Mouse (Mus musculus) cerebellum, adult 18-20 months (tissue): ENCODE data around the gene Tmc5.
A peak's percentile ranks its signal among the peaks of the same experiment; 100 is the strongest.

Experiments
- DNase-seq, 2 experiments: peaks; one replicate each; pipeline ENCODE4 v3.0.0; 2021

Gene Tmc5

DNA sequence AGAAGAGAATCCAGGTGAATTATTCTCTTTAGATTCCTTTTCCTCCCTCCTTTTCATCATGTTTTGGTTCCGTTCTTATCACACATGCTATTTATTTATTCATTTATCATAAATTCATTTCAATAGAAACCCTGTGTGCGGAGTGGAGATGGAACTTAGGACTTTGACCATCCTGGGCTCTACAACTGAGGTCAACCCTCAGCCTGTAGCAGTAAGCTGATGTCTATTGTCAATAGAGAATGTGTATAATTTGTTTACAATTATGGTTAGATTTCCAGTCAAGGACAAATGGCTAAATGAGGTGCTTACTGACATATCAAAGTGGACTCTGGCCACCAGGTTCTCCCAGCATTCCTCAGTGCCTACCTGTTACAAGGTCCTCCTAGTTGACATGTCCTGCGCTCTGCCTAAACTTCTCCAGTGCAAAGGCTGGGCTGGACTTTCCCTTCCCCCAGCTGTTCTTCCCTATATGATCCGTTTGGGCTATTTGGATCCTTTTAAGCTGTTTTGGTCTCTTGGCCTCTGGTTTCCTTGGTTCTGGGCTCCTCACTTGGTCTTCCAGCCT is 14.2 kb downstream of the Tmc5 start:
- no peak for DNase-seq

DNA sequence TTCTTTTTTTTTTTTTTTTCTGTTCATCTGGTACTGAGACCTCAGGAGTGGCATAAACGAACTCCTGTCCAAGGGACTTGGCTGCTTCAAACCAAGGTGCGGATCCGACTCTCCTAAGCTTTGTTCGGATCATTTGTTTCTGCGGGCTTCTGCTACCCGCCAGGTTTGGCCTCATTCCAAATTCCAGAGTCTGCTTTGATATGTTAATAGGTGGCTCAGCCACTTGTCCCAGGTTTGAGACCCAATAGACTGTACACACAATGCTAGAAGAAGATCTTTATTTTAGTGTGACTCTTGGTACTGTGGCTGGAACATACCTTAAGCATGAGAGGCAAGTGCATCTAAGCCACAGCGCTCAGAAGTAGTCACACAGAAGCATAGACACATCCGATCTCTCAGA is 14.8 kb downstream of the Tmc5 start:
- no peak for DNase-seq

DNA sequence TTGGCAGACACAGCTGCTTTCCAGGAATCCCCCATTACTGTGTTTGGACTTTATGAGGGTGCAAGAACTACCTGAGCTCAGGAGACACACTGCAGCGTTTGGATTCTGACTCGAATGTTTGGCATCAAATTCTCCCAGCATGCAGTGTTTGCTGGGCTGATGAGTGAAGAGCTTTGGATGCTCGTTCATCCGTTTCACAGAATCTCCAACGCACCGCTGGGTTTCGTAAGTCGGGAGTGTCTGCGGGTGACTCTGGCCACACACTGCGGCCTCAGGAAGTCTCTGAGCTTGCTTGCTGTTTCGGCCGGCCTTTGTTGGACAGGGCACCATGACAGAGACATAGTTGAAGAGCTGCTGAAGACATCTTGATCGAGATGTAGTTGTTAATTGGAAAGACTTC is 17.0 kb downstream of the Tmc5 start:
- DNase-seq = no peak

DNA sequence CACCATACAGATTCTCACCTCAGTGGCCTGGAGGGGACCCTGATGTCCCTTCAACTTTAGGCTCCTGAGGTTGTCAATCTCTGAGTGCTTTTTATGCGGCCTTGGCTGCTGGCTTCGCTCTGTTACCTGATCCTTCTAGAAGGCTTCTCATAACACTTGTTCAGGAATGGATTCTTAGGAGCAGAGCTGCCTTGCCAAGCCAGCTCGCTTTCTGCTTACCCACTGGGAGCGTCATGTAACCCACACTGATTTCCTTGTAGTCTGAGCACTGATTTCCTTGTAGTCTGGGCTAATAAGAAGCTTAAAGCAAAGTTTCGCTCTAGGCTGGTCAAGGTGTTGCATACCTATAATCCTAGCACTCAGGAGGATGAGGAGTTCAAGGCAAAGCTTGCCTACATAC is 21.0 kb downstream of the Tmc5 start:
- no peak for DNase-seq

DNA sequence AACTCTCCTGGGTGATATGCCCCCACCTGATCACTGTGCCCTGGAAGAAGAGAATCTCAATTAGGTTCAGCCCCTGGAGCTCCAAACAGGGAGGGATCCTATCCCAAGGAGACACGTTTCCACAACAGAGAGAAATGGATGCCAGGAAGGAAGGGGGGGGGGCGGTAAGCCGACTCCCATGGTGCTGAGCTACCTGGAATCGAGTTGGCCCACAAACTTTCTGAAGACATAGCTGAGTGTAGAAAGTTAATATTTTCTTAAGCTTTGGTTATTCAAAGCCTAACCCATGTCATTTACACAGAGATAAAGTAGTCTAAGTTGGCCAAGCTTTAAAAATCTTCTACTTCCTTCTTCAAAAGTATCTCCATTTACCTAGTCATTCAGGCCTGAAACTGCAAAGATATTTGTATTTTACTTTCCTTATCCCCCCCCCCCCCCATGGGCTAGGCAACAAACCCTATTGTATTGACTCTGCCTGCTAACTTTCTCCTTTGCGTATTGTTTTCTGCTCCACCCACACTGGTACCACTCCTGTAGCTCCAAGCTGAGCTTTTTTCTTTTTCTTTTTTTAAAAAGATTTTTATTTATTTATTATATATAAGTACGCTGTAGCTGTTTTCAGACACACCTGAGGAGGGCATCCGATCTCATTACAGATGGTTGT is 23.3 kb downstream of the Tmc5 start:
- no peak for DNase-seq

DNA sequence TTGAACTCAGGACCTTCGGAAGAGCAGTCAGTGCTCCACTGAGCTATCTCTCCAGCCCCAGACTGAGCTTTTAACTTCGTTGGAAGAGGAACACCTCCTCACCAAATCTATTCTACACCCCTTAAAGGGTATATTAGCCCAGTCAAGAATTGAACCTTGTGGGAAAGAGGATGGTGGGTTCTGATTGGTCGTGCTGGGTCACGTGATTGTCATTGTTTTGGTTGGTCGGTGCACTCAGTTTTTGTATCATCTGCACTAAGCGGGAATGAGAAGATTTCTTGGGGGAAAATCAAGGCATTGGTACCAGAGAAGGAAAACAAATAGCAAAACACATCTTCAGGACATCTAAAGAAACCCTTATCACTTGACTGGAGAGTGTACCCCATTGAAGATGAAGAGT is 24.0 kb downstream of the Tmc5 start:
- DNase-seq = no peak

DNA sequence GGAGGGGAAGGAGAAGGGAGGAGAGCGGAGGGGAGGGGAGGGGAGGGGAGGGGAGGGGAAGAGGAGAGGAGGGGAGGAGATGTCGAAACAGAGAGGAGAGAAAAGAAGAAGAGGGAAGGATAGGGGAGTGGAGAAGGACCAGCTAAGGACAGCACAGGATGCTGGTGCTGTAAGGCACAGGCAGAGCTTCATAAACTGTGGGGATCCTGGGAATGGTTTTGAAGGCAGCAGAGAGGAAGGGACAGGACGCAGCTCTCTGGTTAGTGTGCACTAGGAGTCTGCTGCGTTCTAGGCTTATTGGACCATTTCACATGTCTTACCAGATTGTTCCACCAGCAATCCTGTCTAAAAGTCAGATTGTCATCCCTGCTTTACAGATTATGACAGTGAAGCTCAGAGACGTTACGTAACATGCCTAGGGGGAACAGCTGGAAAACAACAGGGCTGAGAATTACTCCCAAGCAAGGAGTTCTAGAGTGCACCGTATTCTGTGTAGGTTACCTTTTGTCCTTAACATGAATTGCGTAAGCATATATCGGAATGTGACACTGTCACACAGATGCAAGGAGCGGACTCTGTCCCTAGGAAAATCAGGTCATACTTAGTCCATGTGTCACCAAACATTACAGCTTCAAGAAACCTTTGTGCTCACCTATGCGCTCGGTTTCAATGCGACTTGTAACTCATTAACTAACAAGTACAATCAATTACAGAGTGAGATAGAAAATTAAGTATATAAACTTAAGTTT is 30.6 kb downstream of the Tmc5 start:
- DNase-seq = no peak

DNA sequence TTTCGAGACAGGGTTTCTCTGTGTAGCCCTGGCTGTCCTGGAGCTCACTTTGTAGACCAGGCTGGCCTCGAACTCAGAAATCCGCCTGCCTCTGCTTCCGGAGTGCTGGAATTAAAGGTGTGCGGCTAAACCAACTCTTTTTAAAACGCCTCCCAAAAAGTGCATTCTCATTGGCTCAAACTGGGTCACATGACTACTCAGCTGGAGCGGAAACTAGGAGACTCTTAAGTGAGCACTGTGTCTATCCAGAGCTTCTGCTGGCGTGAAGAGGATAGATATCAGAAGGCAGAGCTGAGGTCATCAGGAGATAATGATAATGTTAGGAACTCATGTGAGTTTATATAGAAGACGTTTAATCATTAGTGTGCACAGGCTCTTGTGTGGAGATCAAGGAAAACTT is 36.0 kb downstream of the Tmc5 start:
- no peak for DNase-seq

DNA sequence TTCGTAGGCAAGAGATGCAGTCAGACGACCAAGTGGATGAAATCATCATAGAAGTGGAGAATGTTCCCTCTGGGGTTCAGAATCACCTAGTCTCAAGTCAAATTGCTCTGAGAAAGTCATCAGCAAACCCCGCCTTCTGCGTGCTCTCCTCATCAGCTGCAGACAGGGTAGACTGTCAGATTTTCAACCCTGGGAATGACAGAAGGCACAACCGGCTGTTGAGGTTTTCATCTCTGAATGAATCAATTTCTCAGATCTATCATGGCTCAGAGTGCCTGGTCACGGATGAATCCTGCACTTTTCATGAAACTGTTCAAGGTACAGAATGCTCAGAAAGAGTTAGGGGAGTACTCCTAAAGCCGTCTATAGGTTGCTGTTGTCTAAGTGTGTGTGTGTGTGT is 36.9 kb downstream of the Tmc5 start:
- DNase-seq = no peak

DNA sequence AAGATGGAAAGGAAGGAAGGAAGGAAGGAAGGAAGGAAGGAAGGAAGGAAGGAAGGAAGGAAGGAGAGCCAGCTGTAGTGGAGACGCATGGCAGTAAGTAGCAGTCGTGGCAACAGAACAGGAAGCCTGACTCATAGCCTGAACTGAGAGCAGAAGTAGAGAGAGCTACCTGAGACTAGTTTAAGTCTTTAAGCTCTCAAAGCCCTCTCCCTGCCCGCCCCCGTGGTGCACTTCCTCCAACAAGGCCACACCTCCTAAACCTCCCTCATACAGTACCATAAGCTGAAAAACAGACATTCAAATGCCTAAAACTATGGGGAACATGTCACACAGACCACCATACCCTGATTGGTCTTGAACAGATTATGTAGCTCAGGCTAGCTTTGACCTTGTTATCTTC is 40.4 kb downstream of the Tmc5 start:
- DNase-seq = no peak

DNA sequence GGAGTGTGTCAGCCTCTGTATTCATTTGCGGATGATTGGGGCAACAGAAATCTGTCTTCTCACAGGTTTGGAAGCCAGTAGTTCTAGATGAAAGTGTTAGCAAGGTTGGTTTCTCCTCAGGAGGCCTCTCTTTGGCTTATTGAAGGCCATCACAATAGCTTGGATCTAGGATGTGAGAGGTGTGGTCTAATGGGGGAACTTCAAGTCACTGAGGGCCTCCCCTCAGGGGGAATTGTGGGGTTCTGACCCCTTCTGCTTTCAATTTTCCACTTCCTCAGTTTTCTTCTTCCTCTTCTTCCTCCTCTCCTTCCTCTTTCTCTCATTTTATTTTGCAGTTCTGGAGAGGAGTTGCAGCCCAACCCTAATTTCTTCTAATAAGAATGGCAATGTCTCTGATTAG is 49.1 kb downstream of the Tmc5 start:
- DNase-seq = no peak

DNA sequence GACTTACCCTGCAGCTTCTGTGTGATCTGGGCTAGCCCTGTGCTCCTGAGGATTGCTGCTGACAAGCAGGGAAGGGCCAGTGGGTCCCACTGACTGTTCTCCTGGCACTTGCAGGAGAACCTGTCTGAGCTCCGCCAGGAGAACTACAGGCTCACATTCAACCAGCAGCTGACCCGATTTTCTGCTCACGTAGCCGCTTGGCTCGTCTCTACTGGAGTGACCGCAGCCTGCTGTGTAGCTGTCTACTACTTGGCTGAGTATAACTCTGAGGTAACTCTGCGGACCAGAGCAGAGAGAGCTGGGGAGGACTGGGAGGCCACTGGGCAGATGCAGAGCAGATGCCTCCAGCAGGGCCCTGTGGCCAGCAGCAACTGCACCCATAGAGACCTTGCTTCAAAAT is 52.2 kb downstream of the Tmc5 start:
- DNase-seq = peak; percentile 39 to 47

DNA sequence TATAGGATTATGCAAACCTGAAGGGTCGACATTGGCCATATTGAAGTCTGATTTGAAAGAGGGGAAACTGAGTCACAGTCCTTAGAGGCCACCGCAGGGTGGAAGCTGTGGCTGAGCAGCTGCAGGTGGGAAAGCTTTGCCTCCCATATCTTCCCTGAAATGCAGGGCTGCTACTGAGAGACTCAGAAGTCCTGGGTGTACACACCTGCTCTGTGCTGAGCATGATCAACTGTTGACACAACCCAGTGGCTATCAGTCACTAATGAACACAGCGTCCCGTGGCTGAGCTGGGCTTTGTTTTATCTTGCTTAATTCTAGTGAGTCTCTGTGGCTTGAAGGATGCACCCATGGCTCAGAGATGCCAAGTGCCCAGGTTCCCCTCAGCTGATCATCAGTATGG is 53.0 kb downstream of the Tmc5 start:
- DNase-seq = no peak

DNA sequence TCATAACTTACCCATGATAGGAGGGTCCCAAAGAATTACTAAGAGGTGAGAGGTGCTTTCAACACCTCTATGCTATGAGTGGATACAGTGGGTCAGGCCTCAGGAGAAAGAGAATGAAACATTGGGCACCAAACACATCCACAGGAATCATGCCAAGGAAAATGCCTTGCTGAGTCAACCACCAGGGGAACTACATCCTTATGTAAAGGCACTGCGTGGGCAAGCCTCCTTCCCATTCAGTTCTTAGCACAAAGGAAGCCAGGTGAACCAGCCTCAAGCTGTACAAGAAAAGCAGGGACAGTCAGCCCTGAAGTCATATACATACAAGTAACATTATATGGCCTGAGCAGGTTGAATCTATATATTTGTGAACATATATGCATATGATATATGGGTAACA is 53.8 kb downstream of the Tmc5 start:
- DNase-seq = no peak

DNA sequence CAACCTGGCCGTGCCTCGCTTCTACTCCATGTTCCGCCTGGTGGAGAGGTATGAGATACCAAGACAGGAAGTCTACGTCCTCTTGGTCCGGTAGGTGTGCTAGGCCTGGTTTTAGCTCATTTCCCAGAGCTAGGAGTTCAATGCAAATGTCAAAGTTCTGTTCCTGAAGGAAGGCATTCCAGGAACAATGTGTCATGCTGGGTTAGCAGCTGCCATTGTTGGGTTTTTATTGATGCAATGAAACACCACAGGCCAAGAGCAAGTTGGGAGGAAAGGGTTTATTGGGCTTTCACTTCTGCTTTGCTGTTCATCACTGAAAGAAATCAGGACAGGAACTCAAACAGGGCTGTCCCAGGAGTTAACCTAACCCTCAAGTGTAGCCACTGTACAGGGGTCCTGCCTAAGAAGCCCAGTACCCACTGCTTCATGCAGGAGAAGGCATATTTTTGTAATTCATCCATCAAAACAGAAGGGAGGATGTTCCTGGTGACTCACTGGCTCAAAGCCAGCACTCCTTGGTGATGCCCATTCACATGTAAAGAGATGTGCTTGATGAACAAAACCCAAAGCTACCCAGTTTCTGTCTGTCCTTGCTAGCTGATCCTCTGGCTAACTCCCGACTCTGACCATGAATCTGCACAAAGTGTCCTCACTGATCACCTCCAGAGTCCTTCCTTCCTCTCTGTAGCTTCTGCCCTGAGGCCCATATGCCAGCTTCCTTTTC is 55.6 kb downstream of the Tmc5 start:
- DNase-seq = peak; percentile 48 to 52

DNA sequence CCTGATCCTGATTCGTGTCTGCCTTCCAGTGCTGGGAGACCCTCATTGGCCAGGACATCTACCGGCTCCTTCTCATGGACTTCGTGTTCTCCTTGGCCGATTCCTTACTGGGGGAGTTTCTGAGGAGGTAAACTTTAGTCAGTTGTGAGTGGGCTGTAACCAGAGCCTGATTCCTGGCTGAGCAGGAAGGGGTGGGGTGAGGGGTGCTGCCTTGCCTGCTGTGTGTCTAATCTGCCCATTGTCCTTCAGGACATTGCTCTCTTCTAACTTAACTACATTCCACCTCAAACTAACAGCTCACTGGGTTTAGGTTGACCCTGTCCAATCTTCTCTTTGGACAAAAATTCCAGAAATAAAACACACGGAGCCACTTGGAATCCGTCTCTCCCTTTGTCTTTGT is 59.6 kb downstream of the Tmc5 start:
- no peak for DNase-seq

DNA sequence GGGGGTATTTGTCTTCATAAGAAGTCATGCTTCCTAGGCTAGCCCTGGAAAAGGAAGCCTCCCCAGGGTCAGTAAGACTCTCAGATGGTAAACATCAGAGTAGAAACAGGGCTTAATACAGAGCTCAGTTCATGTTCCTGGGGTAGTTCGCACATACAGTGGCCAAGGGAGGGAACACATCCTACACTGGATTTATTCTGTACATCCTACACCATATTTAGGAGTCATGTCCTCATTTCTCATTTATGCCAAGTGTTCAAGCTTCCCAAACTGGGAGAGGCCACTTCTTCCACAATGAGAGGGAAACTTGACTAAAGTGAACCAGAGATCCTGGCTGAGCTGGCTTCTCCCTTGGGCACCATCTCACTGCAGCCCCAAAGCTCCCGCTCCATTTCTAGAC is 70.7 kb downstream of the Tmc5 start:
- no peak for DNase-seq

DNA sequence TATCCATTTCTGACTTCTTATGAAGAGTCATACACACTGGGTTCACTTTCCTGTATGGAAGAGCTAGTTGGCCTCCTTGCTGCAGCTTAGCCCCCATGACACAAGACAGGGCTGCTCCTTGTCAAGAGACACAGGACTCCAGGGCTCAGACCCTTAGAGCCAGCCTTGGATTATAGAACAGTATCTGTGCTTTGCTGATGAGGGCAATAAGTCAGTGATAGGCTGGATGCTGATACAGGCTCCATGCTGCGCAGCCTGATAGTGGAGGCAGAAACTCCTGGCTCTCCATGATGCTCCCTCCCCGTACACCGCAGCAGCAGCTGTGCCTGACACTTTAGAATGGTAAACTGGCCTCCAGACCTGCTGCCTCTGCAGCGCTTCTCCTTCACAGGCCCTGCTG is 73.0 kb downstream of the Tmc5 start:
- no peak for DNase-seq

DNA sequence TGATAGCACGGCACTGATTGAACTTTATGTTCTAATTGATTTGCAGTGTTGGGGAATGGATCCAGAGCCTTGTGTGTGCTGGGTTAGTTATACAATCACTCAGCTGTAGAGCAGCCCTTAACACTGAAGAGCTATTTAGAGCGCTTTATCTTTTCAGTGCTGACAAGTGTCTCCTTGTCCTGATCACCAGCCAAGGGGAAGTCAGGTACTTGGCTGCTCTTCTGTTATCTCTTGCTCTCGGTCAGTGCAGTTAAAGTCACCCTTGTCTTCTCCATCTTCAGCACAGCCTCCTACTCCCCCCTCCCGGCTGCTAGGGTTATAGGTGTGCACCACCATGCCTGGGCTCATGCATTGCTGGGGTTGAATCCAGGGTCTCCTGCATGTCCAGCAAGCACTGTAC is 79.7 kb downstream of the Tmc5 start:
- DNase-seq = no peak

DNA sequence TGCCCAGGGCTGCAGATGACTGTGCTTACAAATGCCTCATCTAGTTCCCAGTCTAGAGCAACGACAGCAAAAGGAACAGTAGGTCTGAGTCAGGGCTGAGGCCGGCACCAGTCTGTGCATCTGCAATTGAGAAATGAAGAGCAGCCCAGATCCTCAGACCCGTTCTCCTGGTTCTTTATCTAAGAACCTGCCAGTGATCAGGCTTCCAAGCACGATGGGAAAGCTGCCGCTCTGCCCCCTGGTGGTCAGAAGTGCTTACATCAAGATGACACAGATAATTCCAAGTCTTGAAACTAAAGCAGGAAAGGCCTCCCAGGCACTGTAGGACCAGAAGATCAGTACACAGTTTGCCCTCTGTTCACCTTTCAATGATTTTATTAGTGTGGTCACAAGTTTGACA is 91.1 kb downstream of the Tmc5 start:
- peak; percentile 80 to 87 for DNase-seq

DNA sequence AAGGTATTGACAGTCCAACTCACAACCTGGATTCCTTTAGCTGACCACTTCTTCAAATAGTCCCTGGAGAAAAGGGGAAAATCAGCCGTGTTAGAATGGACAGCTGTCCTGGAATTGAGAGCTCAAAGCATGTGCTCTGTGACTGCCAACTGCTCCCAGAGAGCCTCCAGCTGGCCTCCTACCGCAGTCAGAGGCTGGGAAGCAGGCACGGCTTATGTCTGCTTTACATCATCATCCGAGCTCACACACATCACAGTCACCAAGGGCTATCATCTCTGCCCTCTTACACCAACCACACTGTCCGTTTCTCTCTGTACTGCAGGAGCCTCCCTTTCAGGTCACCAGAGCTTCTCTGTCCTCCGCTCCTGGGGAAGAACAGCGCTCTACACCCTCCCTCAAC is 92.0 kb downstream of the Tmc5 start:
- peak; percentile 48 to 56 for DNase-seq

DNA sequence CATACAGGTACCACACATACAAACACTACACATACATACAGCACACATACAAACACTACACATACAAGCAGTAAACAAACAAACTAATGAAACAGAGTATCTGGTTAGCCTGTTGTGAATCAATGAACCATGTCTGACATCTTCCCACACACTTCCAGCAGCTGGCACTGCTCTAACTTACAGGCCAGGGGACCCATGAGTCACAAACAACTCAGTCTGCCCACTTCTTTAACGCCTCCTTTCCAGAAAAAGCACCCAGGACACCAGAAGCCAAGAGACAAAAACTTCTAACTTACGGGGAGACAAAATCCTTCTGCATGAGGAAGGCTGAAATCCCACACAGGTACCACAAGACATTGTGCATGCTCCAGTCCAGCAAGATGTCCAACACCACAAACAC is 94.2 kb downstream of the Tmc5 start:
- DNase-seq = no peak

DNA sequence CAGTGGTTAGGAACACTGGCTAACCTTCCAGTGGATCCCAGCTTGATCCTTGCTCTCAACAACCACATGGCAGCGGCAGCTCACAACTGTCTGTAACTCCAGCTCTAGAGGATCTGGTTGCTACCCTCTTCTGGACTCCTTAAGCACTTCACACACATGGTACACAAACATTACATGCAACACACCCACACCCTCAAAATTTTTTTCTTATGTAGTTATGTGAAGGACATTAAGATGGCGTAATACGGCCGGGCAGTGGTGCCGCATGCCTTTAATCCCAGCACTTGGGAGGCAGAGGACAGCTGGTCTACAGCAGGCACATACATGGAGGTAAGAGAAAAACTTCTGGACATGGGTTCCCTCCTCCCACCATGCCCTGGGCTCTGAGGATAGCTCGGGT is 99.0 kb downstream of the Tmc5 start:
- no peak for DNase-seq

DNA sequence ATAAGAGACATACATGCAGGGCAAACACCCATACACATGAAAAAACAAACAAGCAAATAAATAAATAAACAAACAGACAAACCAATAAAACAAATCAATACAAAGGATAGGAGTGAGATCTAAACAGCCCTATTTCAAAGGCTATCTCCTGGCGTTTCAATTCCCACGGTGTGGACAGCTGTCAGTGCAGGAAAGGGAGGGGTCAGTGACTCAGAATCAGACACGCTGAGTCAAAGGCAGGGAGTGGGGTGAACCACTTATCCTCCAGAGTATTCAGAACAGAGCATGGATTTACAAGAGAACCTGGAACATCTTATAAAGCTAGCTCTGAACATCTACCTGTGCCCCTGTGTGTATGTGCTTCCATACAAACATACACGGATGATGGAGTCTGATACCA is 100.1 kb downstream of the Tmc5 start:
- DNase-seq = no peak
